In genomic region chr4:35172471-35172870, GRCm38 (mm10) we compare ENCODE assay signal across 20 mouse cellular contexts. TPM values are rescaled to one million over a fixed set of nuclear protein-coding genes. Genes with fewer than 3 reads are reported as not detected.
"Had no signal": no experiment of that assay in that cellular context is flagged by ENCODE, and none has a peak within 500 bp of the region (broad histone marks: within the 10 kb centered on the region; RNA-seq: fewer than 3 reads in every experiment).

No protein-coding gene starts in this region.

- DNase-seq: lung, adult 18-20 months; lung, embryonic 14.5 days; lung, postnatal 10 days; lung, postnatal 4 days; retina, postnatal 1 day; right cerebral cortex, adult 18-20 months; right cerebral cortex, postnatal 25 days; right cerebral cortex, postnatal 4 days; spleen, adult 18-20 months; thymus, adult 18-20 months; thymus, postnatal 14 days; thymus, postnatal 36 days had no signal

- H3K4me1 ChIP-seq: midbrain, embryonic 10.5 days; midbrain, embryonic 13.5 days; midbrain, embryonic 15.5 days had no signal

- H3K9me3 ChIP-seq: midbrain, embryonic 10.5 days; midbrain, embryonic 13.5 days; midbrain, embryonic 15.5 days; neural tube, embryonic 13.5 days; neural tube, embryonic 15.5 days had no signal

- H3K27ac ChIP-seq: midbrain, embryonic 10.5 days; midbrain, embryonic 13.5 days; midbrain, embryonic 15.5 days; neural tube, embryonic 13.5 days; neural tube, embryonic 15.5 days had no signal

- H3K27me3 ChIP-seq: midbrain, embryonic 13.5 days; midbrain, embryonic 15.5 days; neural tube, embryonic 13.5 days; neural tube, embryonic 15.5 days had no signal

- H3K36me3 ChIP-seq: midbrain, embryonic 10.5 days; midbrain, embryonic 13.5 days; midbrain, embryonic 15.5 days; neural tube, embryonic 13.5 days; neural tube, embryonic 15.5 days had no signal

- H3K4me3 ChIP-seq: midbrain, embryonic 10.5 days; midbrain, embryonic 13.5 days; midbrain, embryonic 15.5 days; myocyte; neural tube, embryonic 13.5 days; neural tube, embryonic 15.5 days had no signal

RNA-seq across cellular contexts. Expression of gene Ifnk, which starts 20.6 kb away (rescaled TPM):
- polyA plus RNA-seq: lung, embryonic 16.5 days; midbrain, embryonic 13.5 days; midbrain, embryonic 15.5 days; myocyte; neural tube, embryonic 13.5 days; neural tube, embryonic 15.5 days; small intestine, adult 2 months had no signal
